Mouse (Mus musculus): ENCODE data around the gene Nadk.

Nadk gene

DNA sequence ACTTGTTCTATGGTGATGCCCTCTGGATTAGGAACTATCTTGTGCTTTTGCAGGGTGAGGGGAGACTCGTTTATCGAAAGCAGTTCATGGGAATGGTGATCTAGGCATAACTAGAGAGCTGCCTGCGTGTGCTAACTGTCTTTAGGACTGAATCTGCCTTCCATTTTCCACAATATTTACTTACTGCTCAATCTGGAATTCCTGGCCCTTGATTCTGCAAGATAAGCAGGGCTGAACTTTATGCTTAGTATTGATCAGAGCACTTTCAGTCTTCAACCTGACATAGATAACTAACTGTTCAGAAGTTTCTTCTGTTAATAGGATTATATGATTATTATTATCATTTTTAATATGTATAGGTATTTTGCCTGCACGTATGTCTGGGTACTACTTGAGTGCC lies 43.0 kb downstream of the Nadk start:
- DNase-seq, result no peak

DNA sequence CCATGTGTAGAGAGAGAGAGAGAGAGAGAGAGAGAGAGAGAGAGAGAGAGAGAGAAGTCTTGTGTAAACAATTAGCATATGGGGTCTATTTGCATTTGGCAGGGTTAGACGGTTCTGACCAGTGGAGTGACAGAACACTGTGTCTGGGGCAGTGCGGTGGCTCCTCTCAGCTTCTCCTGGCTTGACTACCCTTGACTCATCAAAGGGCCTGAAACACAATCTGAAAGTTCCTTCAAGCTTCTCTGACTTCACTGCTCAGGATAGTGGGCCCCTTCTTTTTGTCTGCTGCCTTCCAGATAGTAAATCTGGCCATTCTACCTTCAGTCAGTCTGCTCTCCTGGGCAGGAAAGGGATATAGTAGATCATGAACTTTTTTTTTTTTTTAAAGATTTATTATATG lies 44.6 kb downstream of the Nadk start:
- DNase-seq, result no peak

DNA sequence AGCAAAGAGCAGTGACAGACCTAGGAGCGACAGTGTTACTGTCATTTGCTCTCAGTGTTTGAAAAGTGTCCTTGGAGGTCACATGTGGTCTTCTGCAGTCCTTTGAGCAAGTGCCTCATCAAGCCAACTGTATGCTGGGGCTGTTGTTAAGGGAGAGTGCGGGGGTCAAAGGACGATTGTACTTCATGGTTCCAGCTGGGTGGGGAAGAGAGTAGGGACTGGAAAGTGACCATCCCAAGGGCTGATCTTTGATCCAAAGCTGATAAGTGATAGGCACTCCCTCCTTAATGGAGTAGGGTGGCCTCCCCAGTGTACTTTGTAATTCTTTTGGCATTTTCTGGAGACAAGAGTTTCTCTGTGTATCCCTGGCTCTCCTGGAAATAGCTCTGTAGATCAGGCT lies 49.7 kb downstream of the Nadk start:
- no peak for DNase-seq

DNA sequence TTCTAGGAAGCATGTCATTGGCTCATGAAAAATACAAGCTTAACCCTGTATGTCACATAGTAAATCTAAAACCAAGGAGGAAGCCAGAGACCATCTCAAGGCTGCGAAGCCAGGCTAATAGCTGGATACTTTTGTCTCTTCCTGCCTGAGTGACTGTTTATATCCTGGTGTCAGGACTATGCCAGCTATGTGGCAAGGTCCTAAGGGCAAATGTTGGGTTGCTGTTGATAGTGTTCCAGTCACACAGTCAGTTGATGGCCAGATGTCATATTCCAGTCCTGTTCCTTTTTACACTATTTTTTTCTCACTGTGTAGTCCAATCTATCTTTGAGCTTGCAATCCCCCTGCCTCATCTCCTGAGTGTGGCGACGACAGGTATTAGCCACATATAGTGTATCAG lies 51.1 kb downstream of the Nadk start:
- DNase-seq, result no peak

DNA sequence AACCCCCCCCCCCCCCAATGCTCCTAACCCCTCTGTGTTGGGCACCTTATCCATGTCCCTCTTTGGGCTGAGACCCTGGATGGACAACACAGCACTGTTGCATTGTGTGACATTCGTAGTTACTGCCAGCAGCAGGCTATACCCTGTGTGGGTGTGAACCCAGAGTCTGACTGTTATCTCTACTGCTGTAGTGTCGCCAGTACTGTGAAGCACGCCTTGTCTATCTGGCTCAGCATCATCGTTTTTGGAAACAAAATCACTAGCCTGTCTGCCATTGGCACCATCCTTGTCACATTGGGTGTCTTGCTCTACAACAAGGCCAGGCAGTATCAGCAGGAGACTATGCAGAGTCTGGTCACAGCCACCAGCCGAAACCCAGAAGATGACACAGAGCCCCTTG lies 56.1 kb downstream of the Nadk start:
- DNase-seq, result no peak

DNA sequence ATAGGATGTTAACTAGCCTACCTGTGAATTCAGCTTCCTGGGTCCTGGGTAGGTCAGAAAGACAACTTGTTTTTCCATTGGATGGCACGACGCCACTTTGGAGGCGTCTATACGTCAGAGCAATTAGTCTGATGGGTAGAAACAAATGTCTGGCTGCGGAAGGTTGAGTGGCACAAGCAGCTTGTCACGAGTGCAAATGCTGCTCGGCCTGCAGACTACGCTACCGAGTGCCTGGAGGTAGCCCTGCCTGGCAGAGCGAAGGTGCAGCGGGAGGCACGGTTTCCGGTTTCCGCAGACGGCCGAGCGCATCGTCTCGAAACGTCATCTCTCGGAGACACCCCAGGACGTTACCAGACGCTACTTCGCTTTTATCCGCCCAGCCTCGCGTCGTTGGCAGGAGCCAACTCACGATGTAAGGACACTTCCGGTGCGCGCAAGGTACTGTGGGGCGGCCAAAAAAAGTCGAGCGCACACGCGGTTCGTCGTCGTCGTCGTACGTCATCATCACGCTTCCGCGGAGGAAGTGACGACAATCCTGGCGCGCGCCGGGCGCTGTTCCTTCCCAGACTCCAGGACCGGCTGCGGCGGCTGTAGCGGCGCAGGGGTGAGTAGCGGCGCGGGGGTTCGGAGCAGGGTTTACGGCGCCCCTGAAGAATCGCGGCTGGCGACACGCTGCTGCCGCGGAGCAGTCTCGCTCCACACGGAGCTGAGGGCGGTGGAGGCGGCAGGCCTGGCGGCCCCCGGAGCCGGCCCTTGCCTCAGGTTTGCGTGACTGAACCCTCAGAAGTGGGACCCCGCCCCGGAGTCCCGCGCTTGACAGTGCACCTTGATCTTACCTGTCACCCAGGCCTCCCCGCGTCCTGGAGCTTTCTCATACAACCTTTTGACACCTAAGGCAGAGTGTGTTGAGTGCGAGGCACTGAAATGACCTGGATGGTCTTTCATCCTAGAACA lies 62.4 kb downstream of the Nadk start, which contains the start of gene Cdk11b:
Cdk11b (plus strand) TSS at position 517 of the 954 bp plus-strand sequence.
- DNase-seq, result peak; percentile 97 to 99

DNA sequence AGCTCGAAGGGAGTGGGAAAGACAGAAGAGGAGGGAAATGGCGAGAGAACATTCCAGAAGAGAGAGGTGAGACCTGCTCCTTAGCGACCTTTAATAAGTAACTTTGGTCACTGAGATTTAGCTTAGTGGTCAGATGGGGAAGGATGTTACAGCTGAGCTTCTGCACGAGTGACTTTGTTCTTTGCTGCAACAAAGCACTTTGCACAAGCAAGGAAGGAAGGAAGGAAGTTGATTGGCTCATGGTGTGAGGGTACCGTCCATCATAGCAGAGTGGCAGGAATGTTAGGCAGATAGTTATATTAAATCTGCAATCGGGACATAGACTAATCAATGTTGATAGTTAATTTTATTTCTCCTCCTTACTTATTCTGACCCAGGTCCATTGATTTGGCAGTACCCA lies 68.1 kb downstream of the Nadk start:
- no peak for DNase-seq

DNA sequence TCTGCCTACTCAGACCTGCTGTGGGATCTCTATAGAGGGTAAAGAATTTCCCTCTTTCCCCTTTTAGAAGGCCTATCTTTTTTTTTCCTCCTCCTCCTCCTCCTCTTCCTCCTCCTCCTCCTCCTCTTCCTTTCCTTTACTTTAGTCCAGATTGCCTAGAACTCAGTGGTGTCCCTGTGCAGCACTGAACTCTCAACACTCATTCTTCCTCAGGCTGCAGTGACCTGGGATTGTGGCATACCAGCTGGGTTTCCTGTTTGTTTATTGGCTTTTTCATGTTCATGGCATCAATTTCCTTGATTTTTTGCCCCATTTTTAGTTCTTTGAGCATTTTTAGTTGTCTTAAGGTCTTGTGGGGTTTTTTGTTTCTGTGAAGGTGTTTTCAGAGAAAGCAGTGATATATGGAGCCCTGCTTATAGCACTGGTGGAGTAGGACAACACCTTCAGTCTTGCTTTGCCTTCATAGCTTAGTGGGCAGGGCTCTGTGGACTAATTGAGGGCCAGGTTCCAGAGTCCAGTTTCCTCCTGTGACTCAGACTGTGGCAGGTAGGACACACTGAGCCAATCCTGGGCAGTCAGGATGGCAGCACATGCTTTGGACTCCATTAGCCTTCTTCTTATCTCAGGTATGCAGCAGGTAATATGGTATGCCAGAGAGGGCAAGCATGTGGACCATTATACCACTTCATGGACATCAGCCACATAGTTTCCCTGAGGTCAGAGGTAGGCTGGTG lies 73.8 kb downstream of the Nadk start:
- DNase-seq, result no peak
